Mouse (Mus musculus): ENCODE measurements around the gene Dnmt3l. TPM values are rescaled to one million over a fixed set of nuclear protein-coding genes. Genes with fewer than 3 reads are reported as not detected.
A peak's percentile ranks its signal among the peaks of the same experiment; 100 is the strongest.

The Dnmt3l gene
- polyA plus RNA-seq, 1 experiment from 2014 or later, result not detected

DNA sequence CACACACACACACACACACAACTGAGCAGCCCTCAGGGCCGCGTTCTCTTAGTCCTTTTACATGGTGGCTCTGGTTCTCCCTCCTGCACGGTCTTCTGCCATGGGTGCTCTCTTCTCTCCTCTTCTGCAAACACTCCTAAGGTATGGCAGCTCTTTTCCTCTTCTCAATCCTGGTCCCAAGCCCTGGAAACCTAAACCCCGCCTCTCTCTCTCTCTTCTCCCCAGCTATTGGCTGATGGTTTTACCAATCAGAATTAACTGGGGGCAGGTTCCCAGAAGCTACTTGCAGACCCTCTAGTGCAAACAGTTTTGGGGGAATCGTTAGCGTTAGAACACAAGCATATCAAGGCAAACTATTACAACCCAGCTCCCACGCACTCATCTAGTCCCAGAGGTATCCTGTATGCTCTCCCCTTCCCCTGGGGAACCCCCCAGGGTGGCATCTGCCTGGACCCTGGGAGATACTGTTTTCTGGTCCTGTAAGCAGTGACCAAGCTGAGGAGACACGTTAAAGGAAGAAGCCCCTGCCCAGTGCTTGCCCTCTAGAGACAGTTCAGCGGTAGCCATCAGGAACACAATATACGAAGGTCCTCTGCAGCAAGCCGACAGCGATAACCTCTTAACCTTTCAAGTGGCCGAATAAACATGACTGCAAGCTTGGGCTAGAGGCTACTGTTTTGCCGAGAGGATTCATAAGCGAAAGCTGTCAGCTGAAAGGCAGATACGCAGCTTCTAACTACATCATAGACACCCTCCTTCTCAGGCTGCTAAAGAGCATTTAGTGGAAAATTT lies 59.4 kb downstream of the Dnmt3l start:
- peak; percentile 58 for DNase-seq (ENCODE audit: low spot score)
- Histone ChIP-seq H3K27ac (no peak overlapping the region), H3K9ac (no peak overlapping the region), H3K9me3 (ENCODE audit: control insufficient read depth, low read length) (no peaks in the 10 kb centered on the region), H3K4me2 (replicated peaks) (peak overlapping the region; percentile 50), H3K27me3 (ENCODE audit: control insufficient read depth, insufficient read depth, low read length) (no peaks in the 10 kb centered on the region), H3K36me3 (replicated peaks; ENCODE audit: control insufficient read depth, insufficient read depth) (no peaks in the 10 kb centered on the region), H3K4me1 (replicated peaks; ENCODE audit: control insufficient read depth, insufficient read depth, low read length) (no peaks in the 10 kb centered on the region), H3K4me3 (replicated peaks; ENCODE audit: low read length) (peak overlapping the region; percentile 16)
- peak; percentile 77 for ATAC-seq (ENCODE audit: low FRiP score)
- 38% methylated on average over 16 of the region's 16 CpGs for WGBS

DNA sequence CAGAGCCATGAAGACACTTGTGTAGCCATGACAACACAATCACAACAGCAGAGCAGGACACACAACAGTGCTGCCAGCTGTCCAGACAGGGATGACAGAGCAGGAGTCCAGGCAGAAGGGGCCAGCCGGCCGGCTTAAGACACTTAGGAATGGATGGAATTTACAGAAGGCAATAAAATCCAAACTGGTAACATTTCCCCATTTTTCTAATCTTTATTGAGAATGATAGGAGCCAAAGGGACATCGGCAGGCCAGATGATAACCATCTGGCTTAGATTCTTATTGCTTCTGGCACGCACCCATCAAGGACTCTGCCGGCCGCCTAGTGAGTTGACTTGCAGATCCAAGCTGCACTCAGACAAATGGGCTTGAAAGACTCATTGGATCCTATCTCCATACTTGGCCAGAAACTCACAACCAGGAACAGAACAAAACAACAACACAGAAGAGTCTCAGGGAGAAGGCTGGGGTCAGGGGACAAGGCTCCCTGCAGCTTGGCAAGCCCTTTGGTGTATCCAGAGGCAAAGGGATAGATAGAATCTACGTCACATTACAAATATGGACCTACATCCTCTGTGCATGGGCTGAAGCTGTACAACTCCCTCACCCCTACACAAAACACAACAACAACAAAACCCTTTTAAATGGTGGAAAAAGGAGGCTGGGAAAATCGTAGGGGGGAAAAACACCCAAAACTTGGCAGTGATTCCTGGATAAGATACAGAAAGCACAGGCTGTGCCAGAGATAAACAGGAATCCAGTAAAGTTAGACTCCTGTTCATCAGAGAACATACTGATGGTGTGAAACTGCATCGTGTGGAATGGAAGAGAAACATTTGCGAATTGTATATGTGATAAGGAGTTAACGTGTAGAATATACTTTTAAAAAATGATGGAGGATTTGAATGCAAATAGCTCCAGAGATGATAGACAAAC lies 63.1 kb downstream of the Dnmt3l start:
- Histone ChIP-seq H3K27me3 (ENCODE audit: control insufficient read depth, insufficient read depth, low read length) (no peaks in the 10 kb centered on the region), H3K27ac (no peak overlapping the region), H3K9me3 (ENCODE audit: control insufficient read depth, low read length) (no peaks in the 10 kb centered on the region), H3K4me1 (replicated peaks; ENCODE audit: control insufficient read depth, insufficient read depth, low read length) (no peaks in the 10 kb centered on the region), H3K36me3 (replicated peaks; ENCODE audit: control insufficient read depth, insufficient read depth) (no peaks in the 10 kb centered on the region), H3K9ac (no peak overlapping the region), H3K4me2 (replicated peaks) (no peak overlapping the region), H3K4me3 (replicated peaks; ENCODE audit: low read length) (no peak overlapping the region)
- DNase-seq (ENCODE audit: low spot score), result no peak
- WGBS, result 76% methylated on average over 11 of the region's 11 CpGs
- no peak for ATAC-seq (ENCODE audit: low FRiP score)

DNA sequence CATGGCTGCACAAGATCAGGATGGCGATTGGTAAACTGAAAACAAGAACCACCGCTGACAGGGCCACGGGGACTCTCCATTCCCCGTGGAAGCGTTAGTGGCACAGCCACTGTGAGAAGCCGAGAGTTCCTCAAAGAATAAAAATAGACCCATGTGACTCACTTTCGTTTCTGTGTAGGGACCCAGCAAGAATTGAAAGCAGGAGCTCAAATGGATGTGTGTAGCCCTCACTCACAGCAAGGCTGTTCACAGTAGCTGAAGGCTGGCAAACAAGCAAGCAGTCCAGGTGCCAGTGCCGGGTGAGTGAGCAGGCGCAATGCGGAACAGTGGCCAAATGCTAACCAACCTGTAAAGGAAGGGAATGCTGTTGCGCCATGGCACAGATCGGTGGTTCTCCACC lies 63.8 kb downstream of the Dnmt3l start:
- ATAC-seq (ENCODE audit: low FRiP score), result no peak
- H3K36me3 ChIP-seq (replicated peaks; ENCODE audit: control insufficient read depth, insufficient read depth), result no peaks in the 10 kb centered on the region
- DNase-seq (ENCODE audit: low spot score), result no peak
- no peak overlapping the region for H3K27ac ChIP-seq
- H3K4me1 ChIP-seq (replicated peaks; ENCODE audit: control insufficient read depth, insufficient read depth, low read length), result no peaks in the 10 kb centered on the region
- no peak overlapping the region for H3K4me3 ChIP-seq (replicated peaks; ENCODE audit: low read length)
- no peak overlapping the region for H3K4me2 ChIP-seq (replicated peaks)
- H3K9me3 ChIP-seq (ENCODE audit: control insufficient read depth, low read length), result no peaks in the 10 kb centered on the region
- 82% methylated on average over 12 of the region's 12 CpGs for WGBS
- no peaks in the 10 kb centered on the region for H3K27me3 ChIP-seq (ENCODE audit: control insufficient read depth, insufficient read depth, low read length)
- H3K9ac ChIP-seq, result no peak overlapping the region

Other genes starting within 250 kb of the Dnmt3l start
- not detected in 2 replicates for gene Gm9639, start 246.9 kb upstream of the Dnmt3l start, polyA plus RNA-seq (2014; fragmentation: Nextera tagmentation; extraction: Ambion mirVana)
- gene Gm19668, start 242.8 kb upstream of the Dnmt3l start, polyA plus RNA-seq (2014; fragmentation: Nextera tagmentation; extraction: Ambion mirVana), result not detected in 2 replicates
- gene Gm9507, start 230.1 kb upstream of the Dnmt3l start, polyA plus RNA-seq (2014; fragmentation: Nextera tagmentation; extraction: Ambion mirVana), result not detected in 2 replicates
- gene Gm2696, start 227.3 kb upstream of the Dnmt3l start, polyA plus RNA-seq (2014; fragmentation: Nextera tagmentation; extraction: Ambion mirVana), result not detected in 2 replicates
- gene Krtap10-4, start 214.9 kb upstream of the Dnmt3l start, polyA plus RNA-seq (2014; fragmentation: Nextera tagmentation; extraction: Ambion mirVana), result not detected in 2 replicates
- gene Krtap10-10, start 206.0 kb upstream of the Dnmt3l start, polyA plus RNA-seq (2014; fragmentation: Nextera tagmentation; extraction: Ambion mirVana), result not detected in 2 replicates
- gene Gm36176, start 195.1 kb upstream of the Dnmt3l start, polyA plus RNA-seq (2014; fragmentation: Nextera tagmentation; extraction: Ambion mirVana), result not detected in 2 replicates
- not detected in 2 replicates for gene Gm10318, start 189.1 kb upstream of the Dnmt3l start, polyA plus RNA-seq (2014; fragmentation: Nextera tagmentation; extraction: Ambion mirVana)
- not detected in 2 replicates for gene Gm3285, start 180.0 kb upstream of the Dnmt3l start, polyA plus RNA-seq (2014; fragmentation: Nextera tagmentation; extraction: Ambion mirVana)
- 19.6 and 20.3 TPM in 2 replicates for gene Lrrc3, start 139.4 kb upstream of the Dnmt3l start, polyA plus RNA-seq (2014; fragmentation: Nextera tagmentation; extraction: Ambion mirVana)
- 6.3 and 6.4 TPM in 2 replicates for gene Trpm2, start 71.4 kb upstream of the Dnmt3l start, polyA plus RNA-seq (2014; fragmentation: Nextera tagmentation; extraction: Ambion mirVana)
- gene 1810043G02Rik, start 63.4 kb upstream of the Dnmt3l start, polyA plus RNA-seq (2014; fragmentation: Nextera tagmentation; extraction: Ambion mirVana), result 46.9 and 48.1 TPM in 2 replicates
- 93.5 and 98.2 TPM in 2 replicates for gene Pfkl, start 31.9 kb upstream of the Dnmt3l start, polyA plus RNA-seq (2014; fragmentation: Nextera tagmentation; extraction: Ambion mirVana)
- gene Aire, start 1.7 kb downstream of the Dnmt3l start, polyA plus RNA-seq (2014; fragmentation: Nextera tagmentation; extraction: Ambion mirVana), result 0.09 and 0.15 TPM in 2 replicates
- 0.79 and 1.1 TPM in 2 replicates for gene Icosl, start 27.4 kb downstream of the Dnmt3l start, polyA plus RNA-seq (2014; fragmentation: Nextera tagmentation; extraction: Ambion mirVana)
- gene D10Jhu81e, start 127.8 kb downstream of the Dnmt3l start, polyA plus RNA-seq (2014; fragmentation: Nextera tagmentation; extraction: Ambion mirVana), result 17.3 and 22.0 TPM in 2 replicates
- gene Pwp2, start 143.2 kb downstream of the Dnmt3l start, polyA plus RNA-seq (2014; fragmentation: Nextera tagmentation; extraction: Ambion mirVana), result 13.5 and 15.8 TPM in 2 replicates
- 35.5 and 39.7 TPM in 2 replicates for gene Trappc10, start 202.7 kb downstream of the Dnmt3l start, polyA plus RNA-seq (2014; fragmentation: Nextera tagmentation; extraction: Ambion mirVana)

All from hindbrain, embryonic 14.5 days (tissue).